Mouse (Mus musculus) liver, embryonic 14.5 days (tissue): ENCODE measurements at regions not wholly inside any gene's neighbourhood (a gene's known extent, or its start where the extent isn't known, plus 50 kb on each side); places are given as distances from the start of the nearest gene placed in this dataset.

Experiments used
- ATAC-seq: fragments of 200-750 bp; cut with Nextera tagmentation; 2 replicates; pipeline ENCODE4 v1.8.0; 2017; ENCODE audit warnings: moderate number of reproducible peaks, mild to moderate bottlenecking, moderate library complexity; ENCODE audit not compliant: insufficient read depth
- DNase-seq, 3 experiments: peaks; one replicate each; pipeline ENCODE4 v3.0.0-alpha.2; 2012 to 2013; ENCODE audit warnings: low read depth in 3 of 3, low spot score in 3 of 3
- H3K27ac ChIP-seq: fragments of 300-500 bp; sonication (generic); 2 replicates; pipeline ENCODE4 v1.5.1; 2014; ENCODE audit warnings: moderate library complexity, mild to moderate bottlenecking, control low read depth, inconsistent platforms
- H3K27me3 ChIP-seq: fragments of 300-500 bp; sonication (generic); 2 replicates; pipeline ENCODE4 v1.6.1; 2014; ENCODE audit warnings: mild to moderate bottlenecking, low read length, moderate library complexity; ENCODE audit not compliant: control insufficient read depth, insufficient read depth
- H3K36me3 ChIP-seq: fragments of 300-500 bp; sonication (generic); replicated peaks from 2 replicates; pipeline ENCODE4 v1.6.1; 2014; ENCODE audit warnings: low read depth; ENCODE audit not compliant: control insufficient read depth, insufficient read depth
- H3K4me1 ChIP-seq, 2 experiments: fragments of 200-500 bp in 1 of 2; fragments of 300-500 bp in 1 of 2; sonication (generic) in 1 of 2; replicated peaks; 2 replicates each; pipeline ENCODE4 v1.6.1; 2012 to 2014; ENCODE audit warnings: antibody characterized with exemption in 1 of 2, inconsistent platforms in 1 of 2, low read length in 1 of 2; ENCODE audit not compliant: control insufficient read depth in 2 of 2, insufficient read depth in 2 of 2
- H3K4me2 ChIP-seq: fragments of 300-500 bp; sonication (generic); 2 replicates; pipeline ENCODE4 v1.6.1; 2014; ENCODE audit warnings: low read depth, mild to moderate bottlenecking, control low read depth, moderate library complexity
- H3K4me3 ChIP-seq, 2 experiments: fragments of 200-500 bp in 1 of 2; fragments of 300-500 bp in 1 of 2; sonication (generic) in 1 of 2; 2 replicates each; pipeline ENCODE4 v1.5.1; 2012 to 2014; ENCODE audit warnings: low read depth in 2 of 2, low read length in 2 of 2, mild to moderate bottlenecking in 2 of 2, control low read depth in 1 of 2, inconsistent platforms in 1 of 2, moderate library complexity in 1 of 2; ENCODE audit not compliant: insufficient read depth in 1 of 2
- H3K9ac ChIP-seq: fragments of 300-500 bp; sonication (generic); replicated peaks from 2 replicates; pipeline ENCODE4 v1.6.1; 2014; ENCODE audit warnings: mild to moderate bottlenecking, control low read depth, moderate library complexity
- H3K9me3 ChIP-seq: fragments of 300-500 bp; sonication (generic); 2 replicates; pipeline ENCODE4 v1.6.1; 2016; ENCODE audit warnings: low read length, mixed read lengths; ENCODE audit not compliant: control insufficient read depth
- CTCF ChIP-seq: IDR thresholded peaks from 2 replicates; pipeline ENCODE4 v1.5.1; 2016; ENCODE audit warnings: antibody characterized with exemption, low read depth, control low read depth
- EP300 ChIP-seq: IDR thresholded peaks from 2 replicates; pipeline ENCODE4 v1.6.1; 2016; ENCODE audit warnings: antibody characterized with exemption, low read depth
- WGBS: fragments of 180-500 bp; shearing (Covaris S2); extraction: QIAGEN DNeasy Blood & Tissue Kit; methylation state at CpG from one replicate; pipeline ENCODE4 v1.1.7; 2014; ENCODE audit not compliant: insufficient replicate concordance; 5-methylcytosine and 5-hydroxymethylcytosine counted together

DNA sequence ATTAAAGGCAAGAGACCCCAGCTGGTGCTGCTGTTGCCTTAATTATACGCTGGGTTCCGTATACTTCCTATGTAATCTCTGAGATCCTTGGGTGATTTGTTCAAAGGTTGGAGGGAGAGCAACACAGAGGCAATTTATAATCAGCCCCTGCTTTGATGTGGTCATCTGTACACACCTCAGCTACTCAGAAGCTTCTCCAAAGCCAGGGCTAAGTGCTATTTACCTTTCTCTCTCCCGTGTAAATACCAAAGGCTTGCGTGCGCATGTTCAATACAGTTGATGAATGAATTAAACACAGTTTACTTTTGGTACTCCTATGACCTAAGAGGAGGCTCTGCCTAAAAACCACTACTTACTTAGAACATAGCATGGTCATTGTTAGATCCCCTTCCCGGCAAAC lies 93.8 kb upstream of the Frmd6 start:
- TF ChIP-seq EP300 (no peak), CTCF (no peak)
- Histone ChIP-seq H3K9ac (no peak overlapping the region), H3K36me3 (no peaks in the 10 kb centered on the region), H3K27ac (no peak overlapping the region), H3K4me2 (no peak overlapping the region), H3K4me1 (peaks cover 0 to 11% of the 10 kb centered on the region in 2 experiments; a peak in 1 of 4 replicates), H3K9me3 (no peaks in the 10 kb centered on the region), H3K4me3 (no peak overlapping the region), H3K27me3 (no peaks in the 10 kb centered on the region)
- ATAC-seq: peak; percentile 41
- WGBS: 70% methylated on average over 6 of the region's 6 CpGs
- DNase-seq: peak in 1 of 3 experiments; percentile 7

DNA sequence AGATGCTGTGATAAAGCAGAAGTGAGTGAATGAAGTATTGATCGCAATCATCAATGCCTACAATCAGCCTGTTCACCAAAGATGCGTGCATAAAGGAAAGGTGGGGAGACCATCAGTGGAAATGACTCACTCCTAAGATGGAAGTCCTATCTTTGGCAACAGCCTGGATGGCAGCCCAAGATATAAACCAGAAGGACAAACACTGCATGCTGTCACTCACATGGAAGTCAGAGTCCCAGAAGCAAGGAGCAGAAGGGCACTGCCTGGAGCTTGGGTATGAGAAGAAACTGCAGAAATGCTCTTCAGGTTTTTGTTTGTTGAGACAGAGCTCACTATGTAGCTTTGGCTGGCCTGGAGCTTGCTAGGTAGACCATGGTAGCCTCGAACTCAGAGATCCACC lies 92.7 kb upstream of the Frmd6 start:
- H3K27me3 ChIP-seq: no peaks in the 10 kb centered on the region
- no peaks in the 10 kb centered on the region for H3K36me3 ChIP-seq
- no peak for DNase-seq
- ATAC-seq: no peak
- no peaks in the 10 kb centered on the region for H3K9me3 ChIP-seq
- H3K27ac ChIP-seq: no peak overlapping the region
- TF ChIP-seq CTCF (no peak), EP300 (no peak)
- no peak overlapping the region for H3K4me2 ChIP-seq
- H3K4me1 ChIP-seq: peaks cover 0 to 11% of the 10 kb centered on the region in 2 experiments; a peak in 1 of 4 replicates
- no peak overlapping the region for H3K4me3 ChIP-seq
- H3K9ac ChIP-seq: no peak overlapping the region
- WGBS: 56% methylated on average over 3 of the region's 3 CpGs

DNA sequence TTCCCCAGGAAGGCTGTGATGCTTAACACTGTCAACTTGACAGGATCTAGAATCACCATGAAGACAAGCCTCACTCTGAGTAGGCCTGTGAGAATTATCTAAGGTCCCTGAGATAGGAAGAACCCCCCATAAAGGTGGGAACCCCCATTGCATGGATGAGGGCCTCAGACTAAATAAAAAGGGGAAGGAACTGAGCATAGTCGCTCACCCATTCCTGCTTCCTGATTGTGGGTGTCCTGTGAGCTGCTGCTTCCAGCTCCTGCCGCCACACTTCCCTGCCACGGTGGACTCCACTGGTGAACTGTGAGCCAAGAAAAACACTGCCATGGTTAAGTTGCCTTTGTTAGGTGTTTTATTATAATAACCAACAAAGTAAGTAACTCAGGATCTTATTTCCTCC lies 86.8 kb upstream of the Frmd6 start:
- no peaks in the 10 kb centered on the region for H3K27me3 ChIP-seq
- WGBS: 15% methylated on average over 3 of the region's 3 CpGs
- no peak overlapping the region for H3K27ac ChIP-seq
- H3K4me2 ChIP-seq: no peak overlapping the region
- DNase-seq (no peak), ATAC-seq (no peak)
- H3K4me3 ChIP-seq: no peak overlapping the region
- TF ChIP-seq EP300 (no peak), CTCF (no peak)
- H3K9me3 ChIP-seq: no peaks in the 10 kb centered on the region
- H3K9ac ChIP-seq: no peak overlapping the region
- peaks cover 0 to 3% of the 10 kb centered on the region in 2 experiments; a peak in 1 of 4 replicates for H3K4me1 ChIP-seq
- H3K36me3 ChIP-seq: no peaks in the 10 kb centered on the region

DNA sequence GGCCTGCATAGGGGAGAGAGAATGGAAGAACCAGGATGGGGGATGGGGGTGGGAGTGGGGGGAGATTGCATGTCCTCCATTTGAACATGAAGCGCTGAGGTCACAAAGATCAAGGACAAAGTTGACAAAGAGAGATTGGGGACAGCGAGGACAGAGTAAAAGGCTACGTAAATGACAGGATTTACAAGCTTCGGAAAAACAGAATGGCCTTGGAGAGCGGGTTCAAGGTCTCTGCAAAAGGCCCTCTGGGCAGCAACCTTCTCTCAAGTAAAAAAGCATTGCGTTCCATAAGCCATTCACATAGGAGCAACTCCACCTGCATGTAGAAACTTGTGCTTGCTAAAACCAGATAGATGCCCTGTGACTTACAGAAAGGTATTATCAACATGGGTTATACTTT lies 86.0 kb upstream of the Frmd6 start:
- H3K4me3 ChIP-seq: no peak overlapping the region
- WGBS: 74% methylated on average over 6 of the region's 6 CpGs
- no peak overlapping the region for H3K27ac ChIP-seq
- no peak for ATAC-seq
- DNase-seq: no peak
- no peak for TF ChIP-seq CTCF
- no peak for TF ChIP-seq EP300
- H3K36me3 ChIP-seq: no peaks in the 10 kb centered on the region
- H3K4me2 ChIP-seq: no peak overlapping the region
- no peaks in the 10 kb centered on the region for H3K9me3 ChIP-seq
- peaks cover 0 to 3% of the 10 kb centered on the region in 2 experiments; a peak in 1 of 4 replicates for H3K4me1 ChIP-seq
- no peaks in the 10 kb centered on the region for H3K27me3 ChIP-seq
- H3K9ac ChIP-seq: no peak overlapping the region

DNA sequence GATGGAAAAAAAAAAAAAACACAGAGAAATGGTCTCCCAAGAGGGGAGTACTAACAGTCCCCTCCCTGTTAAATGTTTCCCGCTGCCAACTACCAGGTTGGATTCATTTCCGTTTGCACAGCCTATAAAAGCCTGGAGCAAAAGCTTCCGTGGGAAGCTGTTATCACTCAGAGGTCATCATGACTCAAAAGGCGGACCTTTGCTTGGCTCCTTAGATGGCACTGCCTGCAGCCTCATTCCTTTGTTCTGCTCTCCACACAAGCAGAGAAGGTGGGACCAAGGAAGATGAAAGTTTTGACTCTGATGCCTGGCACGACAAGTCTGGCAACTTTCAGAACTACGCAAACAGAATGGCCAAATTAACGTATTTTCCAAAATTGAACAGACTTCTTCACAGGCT lies 85.5 kb upstream of the Frmd6 start:
- no peak for DNase-seq
- H3K27me3 ChIP-seq: no peaks in the 10 kb centered on the region
- H3K9me3 ChIP-seq: no peaks in the 10 kb centered on the region
- no peak overlapping the region for H3K9ac ChIP-seq
- TF ChIP-seq EP300 (no peak), CTCF (no peak)
- H3K4me1 ChIP-seq: peaks cover 0 to 3% of the 10 kb centered on the region in 2 experiments; a peak in 1 of 4 replicates
- 60% methylated on average over 7 of the region's 7 CpGs for WGBS
- no peak for ATAC-seq
- H3K4me2 ChIP-seq: no peak overlapping the region
- no peak overlapping the region for H3K27ac ChIP-seq
- H3K36me3 ChIP-seq: no peaks in the 10 kb centered on the region
- H3K4me3 ChIP-seq: no peak overlapping the region
